Mouse (Mus musculus) embryonic facial prominence, embryonic 11.5 days (tissue): ENCODE measurements around the gene Abi3. TPM values are rescaled to one million over a fixed set of nuclear protein-coding genes. Genes with fewer than 3 reads are reported as not detected.
A peak's percentile ranks its signal among the peaks of the same experiment; 100 is the strongest.

ENCODE experiments used
- ATAC-seq: fragments of 200-750 bp; cut with Nextera tagmentation; replicated peaks from 2 replicates; pipeline ENCODE4 v1.8.0; 2017; ENCODE audit warnings: low read depth; ENCODE audit not compliant: insufficient number of reproducible peaks, low FRiP score, low TSS enrichment
- DNase-seq: peaks from one replicate; pipeline ENCODE4 v3.0.0-alpha.2; 2015; ENCODE audit warnings: low spot score
- H3K27ac ChIP-seq: fragments of 300-500 bp; sonication (generic); replicated peaks from 2 replicates; pipeline ENCODE4 v1.5.1; 2014; ENCODE audit warnings: mild to moderate bottlenecking, low read depth, low read length, control low read depth
- H3K27me3 ChIP-seq: fragments of 300-500 bp; sonication (generic); 2 replicates; pipeline ENCODE4 v1.6.1; 2014; ENCODE audit warnings: mild to moderate bottlenecking, low read length, moderate library complexity, mixed read lengths; ENCODE audit not compliant: control insufficient read depth, insufficient read depth
- H3K36me3 ChIP-seq: fragments of 300-500 bp; sonication (generic); replicated peaks from 2 replicates; pipeline ENCODE4 v1.6.1; 2014; ENCODE audit warnings: low read depth, mild to moderate bottlenecking, low read length, moderate library complexity, mixed read lengths; ENCODE audit not compliant: control insufficient read depth, insufficient read depth
- H3K4me1 ChIP-seq: fragments of 300-500 bp; sonication (generic); 2 replicates; pipeline ENCODE4 v1.6.1; 2014; ENCODE audit warnings: low read length, mixed read lengths; ENCODE audit not compliant: control insufficient read depth, insufficient read depth
- H3K4me2 ChIP-seq: fragments of 300-500 bp; sonication (generic); 2 replicates; pipeline ENCODE4 v1.6.1; 2014; ENCODE audit warnings: low read depth, mild to moderate bottlenecking, control low read depth, low read length, moderate library complexity
- H3K4me3 ChIP-seq: fragments of 300-500 bp; sonication (generic); 2 replicates; pipeline ENCODE4 v1.5.1; 2014; ENCODE audit warnings: low read depth, low read length, control low read depth
- H3K9ac ChIP-seq: fragments of 300-500 bp; sonication (generic); replicated peaks from 2 replicates; pipeline ENCODE4 v1.6.1; 2014; ENCODE audit warnings: mild to moderate bottlenecking, control low read depth, low read length
- H3K9me3 ChIP-seq: fragments of 300-500 bp; sonication (generic); replicated peaks from 2 replicates; pipeline ENCODE4 v1.6.1; 2016; ENCODE audit warnings: mild to moderate bottlenecking, low read length, inconsistent platforms, mixed read lengths; ENCODE audit not compliant: control insufficient read depth
- WGBS: fragments of 180-500 bp; shearing (Covaris S2); extraction: QIAGEN DNeasy Blood & Tissue Kit; methylation state at CpG from one replicate; pipeline ENCODE4 v1.1.7; 2014; 5-methylcytosine and 5-hydroxymethylcytosine counted together
- polyA plus RNA-seq: library from polyadenylated mRNA; unstranded; fragments of >200 nt; fragmentation: Nextera tagmentation; extraction: Ambion mirVana; gene quantifications from 2 replicates; pipeline ENCODE4 v1.2.1, GENCODE M21; 2014

Gene Abi3
- polyA plus RNA-seq, 1 experiment from 2014 or later: 2.4 TPM

DNA sequence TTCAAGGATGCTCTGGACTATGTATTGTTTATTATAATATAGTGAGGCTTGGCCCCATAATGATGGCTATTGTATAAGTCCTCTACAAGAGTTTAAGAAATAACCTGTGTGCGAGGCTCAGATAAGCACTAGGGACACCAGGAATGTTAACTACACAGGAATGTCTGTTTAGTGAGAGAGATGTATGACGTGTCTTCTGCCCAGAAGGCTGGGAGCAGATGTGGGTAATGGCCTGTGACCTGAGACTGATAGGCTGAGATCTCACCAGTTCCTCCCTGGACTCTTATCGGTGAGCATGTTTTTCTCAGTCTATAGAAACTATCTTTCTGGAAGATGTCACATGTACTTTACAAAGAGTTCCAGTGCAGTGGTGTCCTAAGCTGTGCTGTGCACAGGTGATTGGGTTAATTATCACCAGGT, 17.8 kb upstream of the Abi3 start:
- H3K36me3 ChIP-seq: no peaks in the 10 kb centered on the region
- H3K4me3 ChIP-seq: peak overlapping the region; percentile 73
- DNase-seq: no peak
- H3K4me1 ChIP-seq: no peaks in the 10 kb centered on the region; the same call in 1 of the 2 replicates
- H3K4me2 ChIP-seq: peak overlapping the region; percentile 70
- no peaks in the 10 kb centered on the region for H3K27me3 ChIP-seq
- ATAC-seq: no peak
- no peaks in the 10 kb centered on the region for H3K9me3 ChIP-seq
- no peak overlapping the region for H3K27ac ChIP-seq
- WGBS: 31% methylated on average over 3 of the region's 3 CpGs
- peak overlapping the region; percentile 28; the same call in 1 of the 2 replicates for H3K9ac ChIP-seq

DNA sequence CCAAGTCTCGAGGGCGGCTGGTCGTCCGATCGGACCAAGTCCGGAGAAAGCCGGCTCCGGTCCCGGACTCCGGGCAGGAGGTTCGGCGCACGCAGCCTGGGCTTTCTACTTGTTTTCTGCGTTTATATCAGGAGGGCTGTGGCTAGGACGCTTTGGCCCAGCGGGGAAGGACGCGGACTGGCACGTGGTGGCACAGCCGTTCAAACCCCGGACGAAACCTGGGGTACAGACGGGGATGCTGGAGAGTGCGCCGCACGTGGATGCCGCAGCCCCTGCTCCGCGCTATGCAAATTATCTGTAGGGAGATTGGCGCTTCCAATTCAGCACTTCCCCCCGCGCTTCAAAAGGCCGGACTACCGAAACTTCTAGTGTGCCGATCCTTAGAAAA, 17.2 kb upstream of the Abi3 start:
- DNase-seq: peak; percentile 83

DNA sequence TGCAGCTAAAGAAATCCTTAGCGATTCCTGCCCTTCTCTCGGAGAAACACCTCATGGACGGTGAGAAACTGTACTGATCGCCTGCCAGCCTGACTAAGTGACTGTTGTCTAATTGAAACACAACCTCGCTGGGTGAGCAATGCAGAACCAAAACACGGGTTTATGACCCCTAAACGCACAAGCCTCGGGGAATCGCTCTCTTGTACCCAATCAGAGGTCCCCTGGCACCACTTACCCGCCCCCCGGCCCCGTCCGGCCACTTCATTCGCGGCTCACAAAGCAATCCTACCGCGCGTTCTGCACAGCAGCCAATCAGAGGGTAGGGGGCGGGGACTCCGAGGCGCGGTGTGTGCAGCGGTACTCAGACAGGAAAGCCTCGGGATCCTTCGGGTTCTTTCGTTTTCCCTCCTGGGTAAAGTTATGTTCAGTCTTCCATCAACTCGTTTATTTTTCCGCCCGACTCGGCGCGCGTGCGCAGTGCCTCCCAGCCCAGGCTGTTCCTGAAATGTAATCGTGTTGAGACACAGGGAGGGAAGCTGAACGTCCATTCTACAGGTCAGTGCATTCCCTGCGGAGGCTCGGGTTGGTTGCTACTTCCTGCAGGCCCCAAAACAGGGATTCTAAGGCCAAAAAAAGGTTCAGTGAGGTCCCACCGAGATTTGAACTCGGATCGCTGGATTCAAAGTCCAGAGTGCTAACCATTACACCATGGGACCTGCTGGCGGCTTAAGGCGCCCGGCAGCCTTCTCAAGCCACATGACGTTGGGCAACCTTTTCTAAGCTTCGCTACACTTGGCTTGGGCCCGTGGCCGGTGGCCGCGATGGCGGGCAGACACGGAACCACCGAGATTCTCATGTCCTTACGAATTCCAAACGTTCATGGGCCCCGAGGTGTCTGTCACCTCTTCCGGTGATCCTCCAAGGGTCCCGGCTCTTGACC, 16.5 kb upstream of the Abi3 start:
- peak overlapping the region; percentile 80 for H3K27ac ChIP-seq
- no peaks in the 10 kb centered on the region; the same call in 1 of the 2 replicates for H3K4me1 ChIP-seq
- peak overlapping the region; percentile 72 for H3K9ac ChIP-seq
- WGBS: under 1% methylated on average over 58 of the region's 58 CpGs
- no peaks in the 10 kb centered on the region for H3K27me3 ChIP-seq
- peak; percentile 97 for ATAC-seq
- H3K4me2 ChIP-seq: peak overlapping the region; percentile 75
- H3K9me3 ChIP-seq: no peaks in the 10 kb centered on the region
- no peaks in the 10 kb centered on the region for H3K36me3 ChIP-seq
- DNase-seq: peak; percentile 98
- H3K4me3 ChIP-seq: peak overlapping the region; percentile 73

More for the DNA sequence above, 17.2 kb upstream of the Abi3 start:
- H3K9ac ChIP-seq: peak overlapping the region; percentile 72
- H3K27ac ChIP-seq: peak overlapping the region; percentile 80; the same call in 1 of the 2 replicates
- peak overlapping the region; percentile 70 for H3K4me2 ChIP-seq
- peak; percentile 66 for ATAC-seq
- H3K36me3 ChIP-seq: no peaks in the 10 kb centered on the region
- no peaks in the 10 kb centered on the region for H3K27me3 ChIP-seq
- no peaks in the 10 kb centered on the region for H3K9me3 ChIP-seq
- H3K4me1 ChIP-seq: no peaks in the 10 kb centered on the region; the same call in 1 of the 2 replicates
- WGBS: under 1% methylated on average over 35 of the region's 35 CpGs
- H3K4me3 ChIP-seq: peak overlapping the region; percentile 73

DNA sequence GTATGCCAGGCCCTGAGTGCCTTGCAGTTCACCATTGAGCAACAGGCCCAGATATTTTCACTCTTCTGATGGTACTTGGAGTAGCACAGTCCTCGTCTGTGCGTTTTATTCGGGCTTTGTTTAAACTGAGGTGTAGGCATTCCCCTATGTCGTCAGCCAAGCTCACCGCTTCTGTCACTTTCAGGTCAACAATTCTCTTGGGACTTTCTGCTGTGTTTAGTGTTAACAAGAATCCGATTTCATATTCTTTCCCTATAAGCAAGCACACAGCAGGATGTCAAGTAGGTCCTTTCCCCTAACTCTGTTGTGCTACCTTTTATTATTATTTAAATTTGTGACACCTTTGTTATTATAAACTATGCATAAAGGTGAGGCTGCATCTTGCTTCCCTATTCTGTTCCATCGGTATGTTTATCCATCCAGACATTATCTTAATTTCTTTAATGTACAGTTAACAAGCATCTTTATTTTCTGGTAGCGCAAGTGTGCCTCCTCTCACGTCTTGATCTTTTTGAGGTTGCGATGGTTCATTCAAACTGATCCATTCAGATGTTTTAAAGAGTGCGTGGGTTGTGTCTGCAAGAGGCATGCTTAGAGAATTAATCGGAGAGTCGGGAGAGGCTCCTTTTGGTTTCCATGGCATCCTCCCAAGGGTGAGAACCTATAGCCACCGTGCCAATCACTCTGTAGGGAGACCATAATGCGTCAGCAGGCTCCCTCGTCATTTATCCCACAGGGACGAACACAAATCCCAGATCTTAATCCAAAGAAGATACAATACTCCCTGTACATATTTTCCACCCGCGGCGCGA, 15.6 kb upstream of the Abi3 start:
- Histone ChIP-seq H3K27ac (no peak overlapping the region; the same call in 1 of the 2 replicates), H3K4me1 (no peaks in the 10 kb centered on the region; the same call in 1 of the 2 replicates), H3K4me3 (peak overlapping the region; percentile 73), H3K36me3 (no peaks in the 10 kb centered on the region), H3K9me3 (no peaks in the 10 kb centered on the region), H3K4me2 (peak overlapping the region; percentile 75), H3K27me3 (no peaks in the 10 kb centered on the region), H3K9ac (peak overlapping the region; percentile 53)
- WGBS: 18% methylated on average over 21 of the region's 21 CpGs
- DNase-seq (peak; percentile 17), ATAC-seq (no peak)

DNA sequence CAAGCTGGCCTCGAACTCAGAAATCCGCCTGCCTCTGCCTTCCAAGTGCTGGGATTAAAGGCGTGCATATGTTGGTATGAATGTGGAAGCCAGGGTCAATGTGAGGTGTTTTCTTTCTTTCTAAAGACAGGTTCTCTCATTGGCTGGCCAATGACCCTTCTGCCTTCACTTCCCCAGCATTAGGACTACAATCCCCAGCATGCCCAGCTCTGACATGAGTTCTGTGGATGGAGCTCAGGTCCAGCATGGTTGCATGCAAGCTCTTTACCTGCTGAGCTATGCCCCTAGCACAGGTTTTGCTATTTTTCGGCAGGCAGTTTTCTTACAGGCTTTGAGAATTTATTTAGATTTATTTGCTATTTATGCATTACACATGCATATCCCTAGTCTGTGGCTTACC, 15.0 kb upstream of the Abi3 start:
- WGBS: 85% methylated on average over 4 of the region's 4 CpGs
- H3K9ac ChIP-seq: no peak overlapping the region
- no peak overlapping the region for H3K27ac ChIP-seq
- H3K36me3 ChIP-seq: no peaks in the 10 kb centered on the region
- ATAC-seq: no peak
- no peaks in the 10 kb centered on the region for H3K27me3 ChIP-seq
- H3K4me2 ChIP-seq: no peak overlapping the region
- H3K4me1 ChIP-seq: no peaks in the 10 kb centered on the region; the same call in 1 of the 2 replicates
- DNase-seq: no peak
- no peaks in the 10 kb centered on the region for H3K9me3 ChIP-seq
- no peak overlapping the region for H3K4me3 ChIP-seq

DNA sequence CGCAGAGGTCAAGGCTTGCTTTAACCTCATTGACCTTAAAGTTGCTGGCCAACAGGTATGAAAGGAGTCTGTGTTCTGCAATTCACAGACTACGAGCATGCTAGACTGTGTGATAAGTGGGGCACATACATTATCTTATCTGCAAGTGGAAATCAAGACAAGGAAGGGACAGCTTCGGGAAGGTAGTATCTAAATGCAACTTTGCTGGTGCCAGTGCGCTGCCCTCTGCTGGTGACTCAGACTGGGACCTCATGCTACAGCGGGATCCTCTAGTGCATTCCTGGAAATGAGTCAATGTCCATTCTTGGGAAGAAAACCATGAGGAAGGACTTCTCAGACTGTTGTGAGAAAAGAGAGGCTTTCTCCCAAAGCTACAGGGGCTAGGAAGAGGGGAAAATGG, 11.4 kb upstream of the Abi3 start:
- no peaks in the 10 kb centered on the region for H3K4me1 ChIP-seq
- H3K9me3 ChIP-seq: no peaks in the 10 kb centered on the region
- no peak overlapping the region for H3K4me2 ChIP-seq
- no peak overlapping the region for H3K4me3 ChIP-seq
- H3K27me3 ChIP-seq: no peaks in the 10 kb centered on the region
- no peak overlapping the region for H3K27ac ChIP-seq
- no peak for ATAC-seq
- WGBS: 58% methylated on average over 5 of the region's 5 CpGs
- DNase-seq: peak; percentile 43
- no peaks in the 10 kb centered on the region for H3K36me3 ChIP-seq
- H3K9ac ChIP-seq: no peak overlapping the region

DNA sequence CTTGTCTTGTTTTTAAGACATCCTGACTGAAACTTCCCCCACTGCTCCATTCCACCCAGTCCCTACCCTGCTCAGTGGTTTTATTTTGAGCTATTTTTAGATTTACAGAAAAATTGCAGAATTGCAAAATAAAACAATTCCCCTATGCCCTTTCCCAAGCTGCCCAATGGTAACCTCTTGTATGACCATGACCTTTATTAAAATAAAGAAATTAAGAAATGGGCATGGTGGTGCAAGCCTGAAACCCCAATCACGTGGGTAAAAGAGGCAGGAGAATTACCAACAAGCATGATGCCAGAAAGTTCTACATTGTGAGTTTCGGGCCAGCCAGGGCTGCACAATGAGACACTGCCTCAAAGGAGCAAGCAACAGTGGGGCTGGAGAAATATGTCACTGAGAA, 8.6 kb upstream of the Abi3 start:
- Histone ChIP-seq H3K36me3 (no peaks in the 10 kb centered on the region), H3K4me1 (no peaks in the 10 kb centered on the region), H3K9me3 (no peaks in the 10 kb centered on the region), H3K4me3 (no peak overlapping the region), H3K27me3 (no peaks in the 10 kb centered on the region), H3K9ac (no peak overlapping the region), H3K4me2 (no peak overlapping the region), H3K27ac (no peak overlapping the region)
- DNase-seq: no peak
- 74% methylated on average over 2 of the region's 2 CpGs for WGBS
- ATAC-seq: no peak
